Mouse (Mus musculus): ENCODE measurements around the gene Adamts12.

Gene Adamts12

DNA sequence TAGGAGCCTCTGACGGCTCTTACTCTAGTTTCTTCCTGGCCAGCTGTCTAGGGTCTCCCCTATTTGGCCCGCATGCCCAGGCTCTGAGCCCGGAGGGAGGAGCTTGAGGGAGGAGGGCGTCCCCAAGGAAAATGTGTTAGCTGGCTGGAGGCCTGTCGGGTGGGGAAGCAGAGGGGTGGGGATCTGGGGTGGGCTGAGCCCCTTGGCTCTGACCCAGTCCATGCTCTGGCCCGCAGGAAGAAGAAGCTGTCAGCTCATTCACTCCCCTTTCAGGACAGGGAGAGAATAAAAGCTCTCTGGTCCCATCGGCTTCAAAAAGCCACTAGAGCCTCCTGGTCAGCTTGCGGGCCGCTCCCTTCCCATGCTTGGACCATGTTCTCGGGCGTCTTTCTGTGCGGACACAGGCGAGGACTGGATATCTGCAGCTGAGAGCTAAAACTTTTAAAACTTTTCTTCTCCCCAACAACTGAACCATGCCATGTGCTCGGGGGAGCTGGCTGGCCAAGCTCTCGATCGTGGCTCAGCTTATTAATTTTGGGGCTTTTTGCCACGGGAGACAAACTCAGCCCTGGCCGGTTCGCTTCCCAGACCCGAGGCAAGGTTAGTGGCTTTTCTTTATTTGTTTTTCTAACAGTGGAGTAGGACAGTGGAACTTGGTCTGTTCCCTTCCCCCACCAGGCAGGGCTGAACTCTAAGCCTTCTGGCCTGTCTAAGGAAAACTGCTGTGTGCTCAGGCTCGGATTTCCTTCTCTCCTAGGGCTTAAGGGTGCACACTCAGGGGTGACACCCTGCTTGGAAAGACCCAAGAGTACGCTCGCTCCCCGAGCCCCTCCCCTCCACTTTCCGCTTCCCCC lies at the start of gene Adamts12:
Adamts12 (plus strand) TSS at position 233 of the 854 bp plus-strand sequence.
- peak in 1 of 2 experiments; percentile 28 for DNase-seq (ENCODE audit: low spot score in 2 of 2)

DNA sequence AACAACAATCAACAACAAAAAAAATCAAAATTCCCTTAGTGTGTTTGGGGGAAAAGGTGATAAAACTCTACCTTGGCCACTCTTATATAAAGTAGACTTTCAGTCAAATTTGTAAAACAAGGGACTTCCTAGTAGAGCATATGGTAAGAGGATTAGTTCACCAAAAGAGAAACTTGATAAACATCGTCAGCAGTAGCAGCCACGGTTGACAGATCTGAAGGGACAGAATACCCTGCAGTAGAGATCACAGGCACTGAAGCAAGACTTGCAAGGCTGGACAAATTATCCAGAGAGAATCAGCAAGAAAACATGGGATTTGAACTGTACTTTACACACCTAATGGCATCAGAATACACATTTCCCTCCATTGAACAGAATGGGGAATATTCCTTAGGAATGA lies 49.7 kb upstream of the Adamts12 start:
- DNase-seq (ENCODE audit: low spot score in 2 of 2): no peak

DNA sequence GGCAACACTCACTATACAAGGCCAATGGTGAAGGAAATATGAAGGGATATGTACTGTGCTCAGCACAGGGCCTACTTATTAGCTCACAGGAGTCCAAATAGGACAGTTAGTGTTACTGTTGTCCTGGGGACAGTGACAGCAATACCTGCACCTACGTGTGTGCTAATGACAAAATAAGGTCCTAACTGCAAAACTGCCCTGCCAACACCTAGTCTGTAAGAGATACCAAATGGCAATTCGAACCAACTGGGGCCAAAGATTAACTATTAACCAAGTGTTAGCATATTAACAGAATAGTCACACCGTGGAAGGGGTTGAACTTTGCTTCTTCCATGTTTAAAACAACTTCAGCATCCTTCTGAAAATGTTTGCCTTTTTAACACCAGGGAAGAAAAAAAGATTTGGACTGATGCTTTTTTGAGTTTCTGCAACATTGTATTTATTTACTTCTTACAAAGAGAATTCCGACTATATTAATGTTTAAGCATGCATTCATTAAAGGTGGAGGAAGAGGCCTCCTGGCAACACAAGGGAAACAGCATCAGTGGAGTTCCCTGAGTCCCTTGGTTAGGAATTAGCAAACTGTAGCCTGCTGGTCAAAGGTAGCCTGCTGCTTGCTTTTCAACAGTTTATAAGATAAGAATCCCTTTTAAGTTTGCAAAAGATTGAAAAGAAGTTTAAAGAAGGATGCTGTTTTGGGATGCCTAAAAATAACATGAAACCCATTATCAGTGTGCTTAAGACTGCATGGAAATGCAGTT lies 37.6 kb upstream of the Adamts12 start:
- no peak for DNase-seq (ENCODE audit: low spot score in 2 of 2)

DNA sequence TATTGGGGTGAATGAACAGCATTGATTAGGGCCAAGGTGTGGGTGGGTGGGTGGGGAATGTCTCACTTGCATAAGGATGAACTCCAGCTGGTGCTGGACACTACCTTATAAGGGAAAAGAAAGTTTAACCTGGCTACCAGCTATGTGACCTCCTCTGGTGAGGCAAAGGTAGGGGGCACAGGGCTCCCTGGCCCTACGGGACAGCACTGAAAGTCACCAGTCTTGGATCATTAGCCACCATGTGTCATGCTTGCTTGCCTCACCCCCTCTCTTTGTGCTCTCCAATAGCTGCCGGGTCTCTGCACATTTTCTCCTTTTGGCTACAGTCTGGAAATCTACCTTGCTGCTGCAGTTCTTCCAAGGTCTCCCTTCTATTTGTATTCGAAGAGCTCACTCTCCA lies 34.4 kb upstream of the Adamts12 start:
- DNase-seq (ENCODE audit: low spot score in 2 of 2): no peak

DNA sequence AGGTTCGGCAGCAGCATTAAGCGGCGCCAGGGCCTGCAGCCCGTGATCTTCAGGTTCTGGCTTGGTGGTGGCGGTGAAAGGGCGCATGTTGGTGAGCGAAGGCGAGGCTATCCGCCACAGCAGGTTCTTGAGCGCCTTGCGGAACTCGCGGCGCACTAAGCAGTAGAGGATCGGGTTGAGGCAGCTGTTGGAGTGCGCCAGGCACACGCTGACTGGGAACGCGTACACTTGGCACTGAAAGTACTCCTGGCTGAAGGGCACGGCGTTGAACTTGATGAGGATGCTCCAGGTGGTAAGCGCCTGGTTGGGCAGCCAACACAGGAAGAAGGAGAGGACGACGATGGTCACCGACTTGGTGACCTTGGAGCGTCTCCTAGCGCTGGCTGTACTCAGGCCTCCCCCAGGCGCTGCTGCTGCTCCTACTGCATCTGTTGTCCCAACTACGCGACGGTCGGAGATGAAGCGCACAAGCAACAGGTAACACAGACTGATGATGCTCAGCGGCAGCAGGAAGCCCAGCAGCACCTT lies 28.6 kb upstream of the Adamts12 start:
- DNase-seq (ENCODE audit: low spot score in 2 of 2): no peak

DNA sequence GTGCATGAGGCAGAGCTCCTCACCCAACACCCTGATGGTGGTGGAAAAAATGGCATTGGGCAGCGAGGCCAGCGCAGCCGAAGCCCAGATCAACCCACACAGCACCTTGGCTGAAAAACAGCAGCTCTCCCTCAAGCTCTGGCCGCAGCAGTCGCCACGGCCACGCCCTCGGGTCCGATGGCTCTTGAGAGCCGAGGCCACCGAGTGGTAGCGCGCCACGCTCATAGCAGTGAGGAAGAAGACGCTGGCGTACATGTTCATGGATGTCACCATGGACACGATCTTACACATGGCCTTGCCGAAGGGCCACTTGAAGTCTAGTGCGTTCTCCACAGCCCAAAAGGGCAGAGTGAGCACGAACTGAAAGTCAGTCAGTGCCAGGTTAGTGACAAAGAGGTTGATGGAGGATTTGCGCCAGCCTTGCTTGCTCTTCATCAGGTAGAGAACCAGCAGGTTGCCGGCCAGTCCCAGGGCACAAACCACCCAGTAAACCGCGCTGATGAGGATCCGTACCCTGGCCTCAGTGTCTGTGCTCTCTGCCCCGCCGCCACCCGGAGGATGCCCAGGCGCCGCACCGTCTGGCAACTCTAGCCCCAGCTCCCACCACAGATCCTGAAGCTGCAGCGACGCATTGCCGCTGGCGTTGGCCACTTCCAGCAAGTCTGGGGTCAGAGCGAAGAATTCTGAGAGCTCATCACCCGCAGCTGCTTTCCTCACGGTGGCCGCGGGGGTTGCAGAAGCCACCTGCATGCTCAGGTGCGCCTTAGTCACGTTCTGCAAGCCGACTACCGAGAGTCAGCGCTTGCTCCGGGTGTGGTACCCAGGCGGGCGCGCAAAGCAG lies 27.8 kb upstream of the Adamts12 start:
- peak in 1 of 2 experiments; percentile 19 for DNase-seq (ENCODE audit: low spot score in 2 of 2)

DNA sequence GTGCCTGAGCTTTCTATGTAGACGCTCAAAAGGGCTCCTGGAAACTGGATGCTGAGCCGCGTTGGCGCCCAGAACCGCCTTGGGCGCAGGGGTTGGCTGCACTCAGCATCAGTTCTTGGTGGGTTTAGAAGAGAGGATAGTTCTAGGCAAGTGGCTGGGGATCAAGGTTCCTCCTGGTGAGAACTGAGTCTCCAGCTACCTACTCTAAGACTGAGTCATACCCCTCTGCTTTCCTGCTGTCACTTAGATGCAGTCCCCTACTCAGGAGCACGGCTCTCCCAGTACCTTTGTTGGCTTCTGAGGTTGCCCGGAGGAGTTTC lies 27.3 kb upstream of the Adamts12 start:
- no peak for DNase-seq (ENCODE audit: low spot score in 2 of 2)

DNA sequence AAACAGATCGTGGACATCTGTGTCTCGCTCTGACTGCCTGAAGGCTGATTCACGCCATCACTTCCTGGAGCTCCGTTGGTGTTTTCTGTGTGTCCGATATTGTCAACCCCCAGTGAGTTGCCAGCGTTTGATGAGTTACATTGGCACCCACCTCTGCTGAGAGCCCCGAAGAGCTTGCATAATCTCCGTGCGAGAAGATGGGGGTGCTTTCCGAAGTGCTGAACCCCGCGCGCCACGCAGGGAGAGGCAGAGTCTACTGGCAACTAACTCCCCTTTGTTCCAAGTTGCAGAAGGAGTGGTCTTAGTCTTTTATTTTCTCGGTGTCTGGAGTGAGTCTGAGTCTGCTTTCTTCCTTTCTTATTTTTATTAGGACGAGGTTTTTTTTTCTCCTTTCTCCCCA lies 26.9 kb upstream of the Adamts12 start, which contains the start of gene Rxfp3:
Rxfp3 (minus strand) TSS at position 281 of the 400 bp plus-strand sequence.
- no peak for DNase-seq (ENCODE audit: low spot score in 2 of 2)

DNA sequence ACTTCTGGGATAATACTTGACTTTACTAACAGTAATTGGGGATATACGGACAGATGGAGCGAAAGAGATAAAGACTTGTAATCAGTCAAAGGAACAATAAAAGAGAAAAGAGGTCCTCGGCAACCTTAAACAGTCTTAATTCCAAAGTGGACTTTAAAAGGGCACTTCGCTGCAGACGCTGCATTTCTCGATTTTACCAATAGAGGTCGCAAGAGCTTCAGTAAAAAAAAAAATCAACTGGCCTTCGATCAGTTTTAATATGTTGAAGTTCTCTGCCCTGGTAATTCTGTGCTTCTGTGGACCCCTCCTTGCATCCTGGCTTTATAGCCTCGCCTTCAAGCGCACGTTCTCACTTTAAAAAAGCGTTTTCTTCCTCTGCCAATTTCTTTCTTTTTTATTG lies 26.1 kb upstream of the Adamts12 start:
- DNase-seq (ENCODE audit: low spot score in 2 of 2): peak; percentile 32 to 64

DNA sequence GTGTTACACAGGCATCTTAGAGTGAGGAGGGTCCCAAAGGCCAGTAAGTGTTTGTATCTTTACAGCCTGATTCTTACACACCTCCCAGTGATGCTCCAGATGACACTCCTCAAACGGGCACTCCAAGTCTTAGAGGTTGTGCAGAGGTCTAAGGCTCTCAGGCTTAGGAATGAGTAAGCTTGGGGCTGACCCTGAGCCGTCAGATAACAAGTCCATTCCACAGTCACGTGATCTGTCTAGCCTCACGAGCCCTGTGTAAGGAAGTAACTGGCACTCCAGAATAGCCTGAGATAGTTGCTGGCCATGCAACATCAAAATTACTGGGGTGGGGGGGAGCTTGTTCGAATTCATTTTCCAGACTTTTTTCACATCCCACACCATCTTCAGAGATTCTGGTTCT lies 24.5 kb upstream of the Adamts12 start:
- DNase-seq (ENCODE audit: low spot score in 2 of 2): no peak

DNA sequence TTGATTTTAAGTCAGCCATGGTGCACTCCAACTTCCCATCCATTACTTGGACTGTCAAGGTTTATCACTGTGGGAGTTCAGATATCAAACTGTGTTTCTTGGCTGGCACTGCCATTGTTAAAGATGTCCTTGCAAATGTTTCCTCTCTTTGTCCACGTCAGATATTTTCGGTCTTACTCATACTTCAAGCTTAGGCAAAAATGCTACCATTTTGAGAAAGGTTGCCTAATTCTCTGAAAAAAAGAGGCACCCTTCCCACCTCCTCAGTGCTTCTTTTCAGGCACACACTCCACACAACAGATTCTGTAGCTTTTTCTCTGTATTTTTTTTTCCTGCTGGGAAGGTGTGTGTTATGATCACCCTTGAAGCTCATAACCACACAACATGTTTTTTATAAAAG lies 23.4 kb upstream of the Adamts12 start:
- no peak for DNase-seq (ENCODE audit: low spot score in 2 of 2)

DNA sequence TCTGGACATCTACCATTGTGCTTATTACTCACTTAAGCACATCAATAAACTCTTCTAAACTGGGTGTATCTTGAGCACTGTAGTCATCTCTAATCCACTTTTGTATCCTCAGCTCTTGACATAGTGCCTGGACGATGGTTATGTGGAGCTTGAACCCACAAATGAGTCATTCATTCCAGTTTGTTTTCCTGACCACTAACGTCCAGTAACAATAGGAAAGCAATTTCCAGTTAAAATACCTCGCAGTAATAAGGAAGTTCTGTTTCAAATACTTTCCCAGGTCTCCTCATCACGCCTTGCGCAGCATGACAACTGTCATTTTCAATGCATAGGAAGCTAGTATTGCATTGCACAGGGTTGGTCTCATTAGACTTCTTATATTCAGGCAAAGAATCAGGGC lies 21.8 kb upstream of the Adamts12 start:
- no peak for DNase-seq (ENCODE audit: low spot score in 2 of 2)

DNA sequence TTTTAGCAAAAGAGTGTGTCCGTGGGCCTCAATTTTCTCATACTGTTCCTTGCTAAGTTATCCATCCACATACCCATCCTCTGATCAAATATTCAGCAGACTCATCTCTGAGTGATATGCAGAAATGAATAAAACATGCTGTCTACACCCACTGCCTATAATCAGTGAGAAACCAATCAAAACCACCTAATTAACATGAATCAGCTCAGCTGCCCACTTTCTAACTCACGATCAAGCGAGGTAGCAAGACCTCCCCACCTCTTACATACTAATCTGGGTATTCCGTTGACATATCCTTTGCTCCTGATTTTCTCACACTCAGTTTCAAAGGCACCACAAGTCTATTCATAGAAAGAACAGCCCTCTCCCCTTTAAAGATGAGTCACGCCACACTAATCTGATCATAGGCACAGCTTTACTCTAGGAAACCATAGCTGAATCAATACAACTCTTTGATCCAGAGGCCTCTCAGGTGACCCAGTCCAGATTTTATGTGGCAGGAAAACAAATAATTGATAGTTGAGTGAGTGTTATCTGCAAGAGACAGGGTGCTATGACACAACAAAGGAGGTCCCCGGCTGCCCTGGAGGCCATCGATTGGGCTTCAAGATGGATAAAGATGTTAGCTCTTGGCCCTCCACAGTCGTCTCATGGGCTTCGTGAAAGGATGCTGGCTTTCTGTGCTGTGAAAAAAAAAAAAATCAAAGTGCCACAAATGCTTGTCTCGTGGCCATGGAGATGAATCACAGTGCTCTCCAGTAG lies 10.7 kb upstream of the Adamts12 start:
- no peak for DNase-seq (ENCODE audit: low spot score in 2 of 2)

DNA sequence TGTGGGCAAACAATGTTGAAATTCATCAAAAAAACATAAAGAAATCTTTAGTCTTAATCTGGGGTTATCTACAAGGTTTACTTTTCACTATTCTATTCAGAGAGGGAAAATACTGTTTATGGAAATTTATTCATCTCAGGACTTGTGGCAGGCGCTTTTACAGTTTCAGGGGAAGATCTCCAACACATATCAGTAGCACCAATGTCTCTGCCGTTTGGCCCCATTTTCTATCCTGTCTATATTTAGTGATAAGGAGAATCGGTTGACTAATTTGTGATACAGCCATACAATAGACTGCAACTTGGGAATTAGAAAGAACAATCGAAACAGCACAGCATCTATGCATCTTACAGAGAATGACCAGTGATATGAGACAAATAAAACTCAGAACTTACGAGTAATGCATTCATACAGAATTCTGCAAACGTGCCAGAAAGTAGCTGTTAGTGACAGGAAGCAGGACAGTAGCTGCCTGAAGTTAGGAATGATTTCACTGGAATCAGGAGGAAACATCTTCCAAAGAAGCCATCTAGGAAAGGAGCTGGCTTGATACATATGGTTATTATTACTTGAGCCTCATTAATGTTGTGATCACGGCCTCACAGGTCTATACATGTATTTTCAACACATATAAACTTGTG lies 10.0 kb upstream of the Adamts12 start:
- DNase-seq (ENCODE audit: low spot score in 2 of 2): no peak

DNA sequence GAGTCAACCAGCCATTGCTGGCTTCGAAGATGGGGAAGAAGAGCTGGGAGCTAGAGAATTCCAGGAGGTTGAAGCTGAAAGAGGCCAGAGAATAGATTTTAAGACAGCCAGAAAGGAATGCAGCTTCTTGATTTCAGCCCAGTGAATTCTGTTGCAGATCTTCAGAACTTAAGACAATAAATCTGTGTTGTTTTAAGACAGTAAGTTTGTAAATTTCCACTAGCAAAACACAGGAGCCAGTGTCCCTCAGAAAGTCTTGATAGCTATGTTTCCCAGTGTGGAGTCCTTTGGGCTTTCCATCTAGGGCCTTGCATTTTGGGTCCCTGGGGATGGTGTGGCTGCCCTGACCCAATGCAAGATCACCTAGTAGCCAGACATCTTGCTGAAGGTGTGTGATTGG lies 1.7 kb upstream of the Adamts12 start:
- no peak for DNase-seq (ENCODE audit: low spot score in 2 of 2)

DNA sequence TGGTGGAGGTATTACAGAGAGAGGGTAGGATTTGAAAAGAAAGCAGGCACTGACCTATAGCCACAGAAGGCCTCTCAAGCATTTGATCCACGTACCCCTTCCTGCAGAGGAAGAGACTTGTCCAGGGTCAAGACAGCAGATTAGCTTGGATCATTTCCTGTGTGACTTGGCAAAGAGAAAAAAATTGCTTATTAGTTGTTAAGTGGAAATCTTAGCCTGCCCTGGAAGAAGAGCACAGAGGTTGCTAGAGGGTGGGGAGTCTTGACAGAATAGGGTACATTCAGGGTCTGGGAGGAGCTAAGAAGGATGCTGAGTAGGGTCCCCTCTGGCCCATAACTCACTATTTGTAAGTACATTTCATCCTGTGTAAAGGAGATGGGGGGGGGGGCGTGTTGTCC lies 431 bp upstream of the Adamts12 start:
- DNase-seq (ENCODE audit: low spot score in 2 of 2): no peak

DNA sequence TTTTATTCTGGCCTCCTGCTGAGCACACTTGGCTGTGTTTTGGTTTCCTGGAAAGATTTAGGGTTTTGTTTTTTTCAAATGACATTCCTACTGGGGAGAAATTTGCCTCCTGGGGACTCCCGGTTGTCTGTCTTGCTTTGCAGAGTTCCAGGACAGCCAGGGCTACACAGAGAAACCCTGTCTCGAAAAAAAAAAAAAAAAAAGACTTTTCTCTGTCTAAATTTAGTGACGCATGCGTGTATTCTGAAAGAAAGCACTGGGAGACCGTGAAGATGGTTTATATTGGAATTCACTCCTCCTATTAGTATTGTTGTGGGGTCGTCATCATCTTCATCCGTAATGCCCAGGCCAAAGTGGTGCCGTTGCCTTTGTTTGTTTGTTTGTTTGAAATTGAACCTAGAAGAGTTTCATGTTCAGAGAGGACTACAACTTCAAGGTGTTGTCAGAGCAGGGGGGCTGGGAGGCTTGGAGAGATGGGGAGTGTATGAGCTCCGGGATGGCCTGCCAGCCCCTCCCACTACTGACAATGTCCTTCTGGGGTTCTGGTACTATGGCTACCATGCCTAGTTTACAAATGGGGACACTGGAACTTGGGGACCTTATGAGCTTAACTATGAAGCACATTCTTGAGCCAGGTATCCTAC lies 1.1 kb downstream of the Adamts12 start:
- no peak for DNase-seq (ENCODE audit: low spot score in 2 of 2)

DNA sequence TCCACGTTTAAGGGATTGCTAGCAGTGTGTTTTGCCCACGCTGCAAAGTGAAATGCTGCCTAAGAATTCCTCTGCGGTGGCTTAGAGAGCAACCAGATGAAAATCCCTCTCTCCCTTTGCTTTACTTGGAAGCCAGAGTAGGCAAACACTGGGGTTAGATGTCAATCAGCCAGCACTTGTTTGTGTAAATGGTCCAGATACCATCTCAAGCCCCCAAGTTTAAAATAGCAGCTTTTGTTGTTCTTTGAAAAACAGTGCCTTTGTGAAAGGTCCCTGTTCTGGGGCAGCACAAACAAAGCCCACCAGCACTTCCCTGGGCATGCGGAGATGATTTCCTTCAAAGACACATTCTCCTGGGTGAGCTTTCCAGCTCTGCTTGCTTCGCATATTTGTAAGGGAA lies 1.7 kb downstream of the Adamts12 start:
- no peak for DNase-seq (ENCODE audit: low spot score in 2 of 2)

DNA sequence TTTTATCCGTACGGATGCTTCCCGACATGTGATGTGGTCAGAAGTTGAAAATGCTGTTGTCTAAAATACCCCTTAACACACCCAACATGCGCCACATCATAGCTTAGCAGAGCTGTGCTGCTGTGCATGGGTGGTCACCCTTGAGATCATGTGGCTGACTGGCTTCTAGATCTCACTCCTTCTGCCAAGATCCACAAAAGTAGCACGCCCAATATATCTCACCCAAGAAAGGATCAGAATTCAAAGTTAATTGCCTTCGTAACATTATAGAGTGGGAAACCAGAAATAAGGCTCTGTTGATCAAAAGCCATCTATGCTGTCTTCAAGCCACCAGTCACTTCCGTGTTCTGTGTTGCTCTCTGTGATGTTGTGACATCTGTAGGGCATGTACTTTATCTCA lies 3.3 kb downstream of the Adamts12 start:
- no peak for DNase-seq (ENCODE audit: low spot score in 2 of 2)

DNA sequence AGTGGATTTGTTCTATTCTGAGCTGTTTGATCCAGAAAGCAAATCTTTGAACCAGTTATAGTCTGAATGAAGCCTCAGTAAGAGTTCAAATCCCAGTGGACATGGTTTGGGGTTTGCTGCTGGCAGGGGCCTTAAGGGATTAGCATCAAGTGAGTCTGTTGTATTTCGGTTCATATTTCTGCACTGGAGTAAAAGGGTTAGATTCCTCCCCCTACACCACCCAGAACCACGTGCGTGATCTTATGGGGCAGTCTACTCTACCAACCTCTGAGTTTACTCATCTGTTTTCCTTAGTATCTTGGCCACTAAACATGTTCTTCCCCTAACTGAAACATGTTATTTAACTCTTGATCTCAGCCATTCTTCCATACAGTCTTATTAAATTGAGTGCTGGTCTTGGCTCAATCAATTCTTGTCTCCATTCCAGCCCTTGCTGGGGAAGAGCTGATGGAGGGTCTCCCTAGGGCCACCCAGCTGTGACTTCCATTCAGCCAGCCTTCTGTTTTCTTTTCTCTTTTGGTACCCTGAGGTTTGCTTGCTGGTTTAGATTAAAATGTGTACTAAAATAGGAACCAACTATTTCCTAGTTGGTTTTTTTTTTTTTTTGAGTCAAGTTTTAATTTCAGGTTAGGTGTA lies 11.3 kb downstream of the Adamts12 start:
- DNase-seq (ENCODE audit: low spot score in 2 of 2): no peak

Measured in cerebellum, postnatal 4 days (tissue).